Mouse (Mus musculus) kidney, postnatal 4 days (tissue): ENCODE measurements at regions not wholly inside any gene's neighbourhood (a gene's known extent, or its start where the extent isn't known, plus 50 kb on each side); places are given as distances from the start of the nearest gene placed in this dataset.

Experiments used
- DNase-seq, 2 experiments: peaks; one replicate each; pipeline ENCODE4 v3.0.0; 2021; ENCODE audit warnings: mixed read lengths in 2 of 2

GRCm38 (mm10) chr10:83964838-83965237, 242.2 kb downstream of the 1500009L16Rik start:
- DNase-seq: no peak

GRCm38 (mm10) chr10:83970501-83970900, 247.8 kb downstream of the 1500009L16Rik start:
- DNase-seq: peak; percentile 39 to 52

DNA sequence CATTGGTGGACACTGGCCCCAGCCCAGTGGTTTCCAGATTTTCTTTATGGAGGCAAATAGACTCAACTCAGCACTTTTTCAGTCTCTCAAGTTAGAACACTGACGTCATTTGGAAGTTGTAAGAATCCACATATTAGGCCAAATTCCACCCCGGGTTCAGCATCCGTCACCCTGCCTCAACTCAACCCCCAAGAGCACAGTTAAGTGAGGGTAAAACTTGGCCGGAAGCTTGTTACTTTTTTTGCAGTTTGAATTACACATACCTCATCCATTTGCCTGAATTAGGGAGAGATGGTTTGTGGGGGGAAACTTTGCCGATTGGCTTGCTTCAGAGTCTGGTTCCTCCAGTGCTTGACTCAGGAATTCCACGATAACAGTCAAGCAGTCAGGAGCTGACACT, 251.9 kb downstream of the 1500009L16Rik start:
- DNase-seq: no peak

DNA sequence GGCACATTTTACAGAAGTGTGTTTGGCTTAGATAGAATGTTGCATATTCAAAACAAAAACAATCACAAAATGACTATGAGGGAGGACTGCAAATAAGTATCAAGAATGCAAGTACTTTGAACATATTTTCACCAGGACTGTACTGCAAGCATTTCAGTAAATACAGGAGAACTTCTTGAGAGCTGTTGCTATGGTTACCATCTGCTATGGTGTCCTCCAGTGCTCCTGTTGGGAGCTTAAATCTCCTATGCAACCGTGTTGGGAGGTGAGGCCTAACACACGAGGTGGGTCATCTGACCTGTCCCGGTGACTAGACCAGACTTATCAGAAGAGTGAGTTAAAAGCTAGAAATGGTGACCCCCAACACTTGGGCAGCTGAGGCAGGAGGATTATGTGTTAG, 253.9 kb downstream of the 1500009L16Rik start:
- no peak for DNase-seq

DNA sequence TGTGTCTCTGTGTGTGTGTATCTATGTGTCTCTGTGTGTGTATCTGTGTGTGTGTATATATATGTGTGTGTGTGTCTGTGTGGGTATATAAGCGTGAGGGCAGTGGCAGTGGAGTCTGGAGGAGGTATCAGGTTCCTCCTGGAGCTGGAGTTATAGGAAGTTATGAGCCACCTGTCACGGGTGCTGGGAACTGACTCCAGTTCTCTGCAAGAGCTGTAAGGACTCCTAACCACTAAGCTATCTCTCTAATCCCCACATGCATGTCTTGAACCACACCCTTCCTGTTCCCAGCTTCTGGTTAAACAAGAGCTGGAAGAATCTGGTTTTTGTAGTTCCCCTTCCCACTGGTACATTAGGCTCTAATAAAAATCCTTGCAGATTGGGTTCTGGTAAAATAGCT, 257.3 kb downstream of the 1500009L16Rik start:
- DNase-seq: no peak

DNA sequence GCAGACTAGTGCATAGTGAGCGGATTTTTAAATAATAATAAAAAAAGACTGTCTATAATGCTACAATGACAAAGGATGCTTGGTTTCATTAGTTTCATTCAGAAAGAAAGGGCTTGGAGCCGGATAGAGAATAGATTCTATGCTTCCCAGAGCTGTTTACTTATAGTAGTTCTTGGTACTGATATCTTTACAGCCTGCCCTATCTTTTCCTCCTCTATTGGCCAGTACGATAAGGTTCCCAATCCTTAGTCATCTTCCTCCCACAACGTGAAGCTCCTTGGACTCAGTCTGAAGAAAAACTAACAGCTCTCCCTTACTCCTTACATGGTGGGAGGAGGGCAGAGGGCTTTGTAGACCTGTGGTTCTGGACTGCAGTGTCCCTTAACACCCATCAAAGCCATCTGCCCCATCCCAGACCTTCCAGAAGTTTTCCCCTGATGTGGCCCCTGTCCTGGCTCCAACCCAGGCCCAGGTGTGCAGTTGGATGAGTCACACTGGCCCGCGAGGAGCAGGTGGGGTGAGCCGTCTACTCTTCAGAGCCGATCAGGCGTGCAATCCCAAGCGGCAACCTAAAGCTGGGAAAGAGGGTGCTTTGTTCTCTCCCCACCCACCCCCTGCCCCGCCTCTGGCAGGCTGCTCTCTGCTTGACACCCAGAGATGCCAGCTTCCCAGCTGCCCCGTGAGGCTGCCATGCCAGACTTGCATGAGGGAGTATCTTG, 262.2 kb downstream of the 1500009L16Rik start:
- DNase-seq: peak; percentile 28 to 53

- DNase-seq: peak; percentile 18 to 38
These were observed 270.1 kb downstream of the 1500009L16Rik start for GRCm38 (mm10) chr10:83992577-83993305.

DNA sequence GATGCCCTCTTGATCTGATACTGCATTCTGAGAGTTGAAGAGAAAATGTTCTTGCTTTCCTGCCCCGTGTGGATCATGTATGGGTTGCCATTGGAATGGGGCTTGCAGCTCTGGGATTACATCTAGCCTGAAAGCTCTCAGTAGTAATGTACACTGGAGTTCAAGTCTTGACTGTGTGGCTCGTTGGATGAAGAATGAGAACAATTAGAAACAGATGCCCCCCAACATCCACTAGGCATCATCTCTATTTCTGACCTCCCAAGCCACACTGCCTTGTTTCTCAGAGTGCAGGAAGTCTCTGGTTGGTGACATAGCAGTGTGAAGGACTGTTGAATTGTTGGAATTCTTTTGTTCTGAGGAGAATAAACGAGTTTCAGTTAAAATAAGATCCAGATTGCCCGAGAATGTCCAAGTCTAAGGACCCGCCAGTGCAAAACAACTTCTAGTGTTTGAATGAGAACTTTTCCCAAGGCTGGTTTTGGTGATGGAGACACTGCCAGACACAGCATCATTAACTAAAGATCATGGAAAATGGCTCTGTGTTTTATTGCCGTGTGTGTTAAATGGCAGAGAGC, 272.4 kb downstream of the 1500009L16Rik start:
- no peak for DNase-seq

DNA sequence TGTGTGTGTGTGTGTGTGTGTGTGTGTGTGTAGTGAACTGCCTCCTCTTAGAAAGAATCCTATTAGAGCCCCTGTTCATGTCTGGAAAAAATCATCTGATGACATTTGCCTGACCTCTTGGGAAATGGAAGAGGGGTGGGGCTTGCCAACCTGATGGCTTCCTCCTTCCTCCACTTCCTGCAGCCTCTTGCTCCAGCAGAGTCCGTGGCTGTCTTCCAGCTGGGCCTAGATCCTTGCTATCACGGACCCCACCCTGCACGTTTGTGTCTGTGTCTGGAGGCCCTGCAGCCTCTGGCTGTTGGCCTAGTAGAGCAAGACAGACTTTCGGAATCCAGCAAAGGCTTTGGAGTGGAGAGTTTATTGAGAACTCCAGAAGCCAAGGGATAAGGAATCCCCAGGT, 273.2 kb downstream of the 1500009L16Rik start:
- peak; percentile 74 to 86 for DNase-seq

DNA sequence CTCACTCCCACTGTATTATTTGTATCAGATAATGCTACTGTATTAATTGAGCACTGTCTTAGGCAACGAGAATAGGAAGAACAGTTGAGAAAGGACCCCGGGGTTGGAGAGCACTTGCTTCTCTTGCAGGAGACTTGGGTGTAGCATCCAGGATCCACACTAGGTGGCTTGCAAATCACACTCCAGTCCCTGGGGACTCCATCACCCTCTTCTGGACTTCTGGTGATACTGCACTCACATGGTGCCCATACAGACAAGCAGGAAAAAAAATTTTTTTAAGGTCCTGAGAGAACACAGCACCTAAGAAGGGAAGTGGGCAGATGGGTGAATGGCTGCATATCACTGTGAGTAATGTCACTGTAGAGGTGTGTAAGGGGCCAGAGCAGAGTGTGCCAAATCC, 273.8 kb downstream of the 1500009L16Rik start:
- DNase-seq: peak in 1 of 2 experiments; percentile 42

DNA sequence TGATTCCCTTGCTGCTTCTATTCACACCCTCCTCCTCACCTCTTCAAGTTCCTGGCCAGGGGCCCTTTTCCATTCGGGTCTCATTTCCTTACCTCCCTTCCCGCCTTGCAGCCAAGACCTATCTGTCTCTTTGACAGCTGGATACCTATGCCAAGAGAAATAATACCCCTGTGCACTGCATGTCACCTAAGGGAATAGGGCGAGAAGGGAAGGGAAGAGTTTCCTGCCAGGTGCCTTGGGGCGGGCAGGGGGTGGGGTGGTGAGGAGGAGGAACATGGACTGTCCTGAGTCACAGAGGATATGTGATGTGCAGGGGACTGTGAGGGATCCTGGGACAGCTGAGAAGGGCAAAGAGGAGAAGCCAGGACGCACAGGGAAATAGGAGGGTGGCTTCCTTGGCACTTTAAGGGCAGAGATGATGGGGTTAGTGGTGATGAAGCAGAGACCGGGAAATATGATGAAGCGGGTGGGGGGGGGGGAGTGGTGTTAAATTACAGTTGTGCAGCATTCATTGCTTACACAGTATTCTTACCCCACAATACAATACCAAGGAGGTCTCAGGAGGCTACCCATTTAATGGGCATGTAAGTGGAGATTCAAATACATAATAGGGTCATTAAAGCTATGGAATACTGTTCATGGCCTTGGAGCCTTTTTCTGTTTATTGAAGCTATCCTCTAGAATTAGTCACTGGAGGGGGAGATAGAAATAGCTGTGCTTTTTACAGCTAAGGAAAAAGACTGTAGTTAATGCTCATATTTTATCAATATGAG, 278.0 kb downstream of the 1500009L16Rik start:
- peak; percentile 29 to 50 for DNase-seq

GRCm38 (mm10) chr10:84002744-84003143, 280.1 kb downstream of the 1500009L16Rik start:
- DNase-seq: no peak

DNA sequence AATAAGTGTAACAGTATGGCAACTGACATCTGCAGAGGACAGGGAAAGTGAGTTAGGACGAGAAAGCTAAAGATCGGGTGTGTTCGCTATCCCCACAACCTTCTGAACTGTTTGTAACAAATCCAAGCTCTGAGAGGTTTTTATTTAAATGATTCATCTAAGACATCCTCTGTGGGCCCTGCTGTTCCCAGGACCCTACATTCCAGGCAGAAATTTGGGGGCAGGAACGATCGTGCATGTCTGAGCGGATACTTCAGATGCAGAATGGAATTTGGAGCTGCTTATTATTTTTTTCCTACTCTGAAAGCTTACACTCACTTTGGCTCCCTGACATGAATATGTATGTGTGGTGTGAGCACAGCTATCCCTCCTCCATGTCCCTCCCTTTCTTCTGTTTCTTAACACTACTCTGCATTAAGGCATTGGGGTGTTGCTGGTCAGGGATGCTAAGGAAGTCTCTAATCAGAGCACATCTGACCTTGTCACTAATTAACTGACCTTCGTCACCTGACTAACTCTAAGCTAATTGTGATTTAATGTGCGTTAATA, 281.0 kb downstream of the 1500009L16Rik start:
- peak in 1 of 2 experiments; percentile 41 for DNase-seq

- no peak for DNase-seq
These were observed 286.3 kb downstream of the 1500009L16Rik start for GRCm38 (mm10) chr10:84008923-84009322.

DNA sequence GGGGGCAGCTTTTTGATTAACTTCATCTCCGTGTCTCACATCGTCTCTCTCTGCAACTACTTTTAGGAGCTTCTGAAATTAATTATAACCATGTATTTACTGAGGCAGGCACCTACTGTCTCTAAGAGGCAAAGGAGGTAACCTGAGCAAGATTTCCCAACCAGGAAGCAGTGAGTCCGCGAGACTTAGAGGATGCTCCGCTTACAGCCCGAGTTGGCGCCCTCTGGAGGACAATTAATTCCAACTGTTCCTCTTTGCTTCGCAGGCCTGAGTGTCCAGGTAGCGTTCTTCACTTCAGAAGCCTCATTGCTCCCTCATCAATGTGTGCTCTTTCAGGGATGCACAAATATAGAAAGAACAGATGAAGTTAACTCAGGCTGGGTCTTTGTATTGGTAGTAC, 296.7 kb downstream of the 1500009L16Rik start:
- DNase-seq: peak; percentile 73 to 79

GRCm38 (mm10) chr10:84020023-84020620, 297.5 kb downstream of the 1500009L16Rik start:
- DNase-seq: peak; percentile 81 to 85

DNA sequence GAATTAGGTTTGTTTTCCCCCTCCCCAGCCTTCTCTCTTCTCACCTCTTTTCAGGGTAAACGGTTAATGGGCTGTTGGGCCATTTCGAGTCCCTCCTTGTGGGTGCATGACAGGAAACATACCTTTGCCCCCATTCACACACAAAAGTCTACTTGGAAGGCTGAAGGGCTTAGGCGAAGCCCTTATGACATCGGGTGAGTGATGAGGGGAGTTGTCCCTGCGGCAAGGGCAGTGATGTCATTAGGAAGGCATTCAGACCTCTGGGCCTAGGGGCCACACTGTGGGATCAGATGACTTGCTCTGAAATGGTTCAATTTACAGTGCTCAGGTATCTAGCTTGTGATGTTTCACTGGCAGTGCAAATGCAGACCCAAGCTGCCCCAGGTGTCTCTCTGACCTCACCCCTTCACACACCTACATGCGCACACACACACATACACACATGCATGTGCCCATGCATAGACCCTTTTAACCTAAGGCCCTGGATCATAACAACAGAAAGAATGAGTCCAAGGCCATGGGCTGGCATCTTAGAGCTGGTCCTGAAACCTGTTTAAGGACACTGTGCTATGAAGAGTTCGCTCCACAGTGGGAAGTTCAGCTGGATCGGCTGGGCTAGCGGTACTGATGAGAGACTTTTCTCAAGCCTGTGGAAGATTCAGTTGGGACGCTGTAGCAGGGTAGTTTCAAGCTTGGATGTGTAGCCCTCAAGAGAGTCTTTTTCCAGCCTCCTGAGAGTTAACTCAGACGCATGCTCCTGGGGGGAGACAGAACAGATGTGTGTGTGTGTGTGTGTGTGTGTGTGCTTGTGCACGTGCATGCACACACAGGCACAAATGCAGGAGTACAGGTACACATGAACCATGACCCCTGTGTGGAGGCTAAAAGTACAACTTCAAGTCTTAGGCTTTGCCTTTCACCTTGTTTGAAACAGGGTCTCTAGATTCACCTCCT, 298.8 kb downstream of the 1500009L16Rik start:
- no peak for DNase-seq

DNA sequence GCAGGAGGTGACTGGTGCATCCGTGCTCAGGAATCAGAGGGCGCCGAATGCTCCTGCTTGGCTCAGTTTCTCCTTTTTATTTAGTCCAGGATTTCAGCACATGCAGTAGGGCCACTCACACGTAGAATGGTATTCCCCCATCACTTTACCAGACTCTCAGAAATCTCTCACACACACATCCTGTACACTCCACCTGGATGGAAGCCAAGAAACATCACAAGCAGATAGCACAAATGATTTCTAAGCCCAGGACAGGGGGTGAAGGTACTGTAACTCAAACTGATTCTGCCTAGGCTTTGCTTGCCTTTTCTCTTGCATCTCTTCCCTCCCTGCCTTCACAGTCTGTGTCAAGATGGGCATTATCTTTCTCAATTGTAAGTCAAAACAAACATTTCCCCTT, 301.6 kb downstream of the 1500009L16Rik start:
- DNase-seq: no peak

DNA sequence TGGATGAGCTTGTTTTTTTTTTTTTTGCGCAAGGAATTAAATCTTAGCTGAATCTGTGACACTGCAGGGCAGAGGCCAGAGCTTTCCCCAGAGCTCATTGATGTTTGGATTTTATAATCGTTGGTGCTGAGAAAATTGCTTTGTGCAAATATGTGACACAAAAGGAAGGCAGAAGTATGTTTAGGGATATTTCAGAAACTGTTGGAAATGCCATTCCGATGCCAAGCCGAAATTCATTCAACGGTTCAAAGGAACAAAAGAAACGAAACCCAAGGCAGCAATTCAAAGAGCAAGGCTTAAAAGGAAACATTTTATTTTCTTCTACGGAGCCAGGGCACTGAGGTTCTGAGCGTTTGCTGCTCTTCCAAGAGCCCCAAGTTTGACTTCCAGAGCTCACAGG, 302.2 kb downstream of the 1500009L16Rik start:
- DNase-seq: peak in 1 of 2 experiments; percentile 38

- DNase-seq: no peak
These were observed 304.1 kb downstream of the 1500009L16Rik start for GRCm38 (mm10) chr10:84026798-84027197.
